Mouse (Mus musculus) lung, embryonic 14.5 days (tissue): Measurements from ENCODE around the gene Tmem45b. TPM values are rescaled to one million over a fixed set of nuclear protein-coding genes. Genes with fewer than 3 reads are reported as not detected.

Experiments used
- ATAC-seq: fragments of 200-750 bp; cut with Nextera tagmentation; 2 replicates; pipeline ENCODE4 v1.8.0; 2017; ENCODE audit warnings: mild to moderate bottlenecking, moderate TSS enrichment, moderate library complexity; ENCODE audit not compliant: insufficient read depth
- DNase-seq: peaks from one replicate; pipeline ENCODE4 v3.0.0-alpha.2; 2015
- H3K27ac ChIP-seq: fragments of 300-500 bp; sonication (generic); 2 replicates; pipeline ENCODE4 v1.5.1; 2014; ENCODE audit warnings: low read depth, mild to moderate bottlenecking, moderate library complexity
- H3K27me3 ChIP-seq: fragments of 300-500 bp; sonication (generic); 2 replicates; pipeline ENCODE4 v1.6.1; 2014; ENCODE audit warnings: low read length, control low read depth; ENCODE audit not compliant: insufficient read depth
- H3K36me3 ChIP-seq: fragments of 300-500 bp; sonication (generic); 2 replicates; pipeline ENCODE4 v1.6.1; 2014; ENCODE audit warnings: control low read depth; ENCODE audit not compliant: insufficient read depth
- H3K4me1 ChIP-seq: fragments of 300-500 bp; sonication (generic); 2 replicates; pipeline ENCODE4 v1.6.1; 2014; ENCODE audit warnings: antibody characterized with exemption, control low read depth; ENCODE audit not compliant: insufficient read depth
- H3K4me2 ChIP-seq: fragments of 300-500 bp; sonication (generic); 2 replicates; pipeline ENCODE4 v1.6.1; 2014; ENCODE audit warnings: mild to moderate bottlenecking
- H3K4me3 ChIP-seq: fragments of 300-500 bp; sonication (generic); 2 replicates; pipeline ENCODE4 v1.5.1; 2014; ENCODE audit warnings: low read depth, low read length
- H3K9ac ChIP-seq: fragments of 300-500 bp; sonication (generic); 2 replicates; pipeline ENCODE4 v1.6.1; 2014
- H3K9me3 ChIP-seq: fragments of 300-500 bp; sonication (generic); 2 replicates; pipeline ENCODE4 v1.6.1; 2016; ENCODE audit warnings: low read depth, low read length, control low read depth
- CTCF ChIP-seq: IDR thresholded peaks from 2 replicates; pipeline ENCODE4 v1.5.1; 2016; ENCODE audit warnings: antibody characterized with exemption, low read depth
- WGBS: fragments of 180-500 bp; shearing (Covaris S2); extraction: QIAGEN DNeasy Blood & Tissue Kit; methylation state at CpG from one replicate; pipeline ENCODE4 v1.1.7; 2014; 5-methylcytosine and 5-hydroxymethylcytosine counted together
- polyA plus RNA-seq: library from polyadenylated mRNA; unstranded; fragments of >200 nt; fragmentation: Nextera tagmentation; extraction: Ambion mirVana; gene quantifications from 2 replicates; pipeline ENCODE4 v1.2.1, GENCODE M21; 2014

Gene Tmem45b
- polyA plus RNA-seq, 1 experiment from 2014 or later = 0.25 TPM

- no peaks in the 10 kb centered on the region for H3K4me1 ChIP-seq
- no peaks in the 10 kb centered on the region for H3K9me3 ChIP-seq
- DNase-seq (peak; percentile 37), ATAC-seq (no peak)
- no peak overlapping the region for H3K4me3 ChIP-seq
- H3K9ac ChIP-seq = no peak overlapping the region
- 57% methylated on average over 6 of the region's 6 CpGs for WGBS
- no peak overlapping the region for H3K27ac ChIP-seq
- no peaks in the 10 kb centered on the region for H3K27me3 ChIP-seq
- peaks cover 82% of the 10 kb centered on the region for H3K36me3 ChIP-seq
- TF ChIP-seq CTCF = peak; percentile 71
- no peak overlapping the region for H3K4me2 ChIP-seq
Measured at GRCm38 (mm10) chr9:31405217-31405616, 59.0 kb downstream of the Tmem45b start.

DNA sequence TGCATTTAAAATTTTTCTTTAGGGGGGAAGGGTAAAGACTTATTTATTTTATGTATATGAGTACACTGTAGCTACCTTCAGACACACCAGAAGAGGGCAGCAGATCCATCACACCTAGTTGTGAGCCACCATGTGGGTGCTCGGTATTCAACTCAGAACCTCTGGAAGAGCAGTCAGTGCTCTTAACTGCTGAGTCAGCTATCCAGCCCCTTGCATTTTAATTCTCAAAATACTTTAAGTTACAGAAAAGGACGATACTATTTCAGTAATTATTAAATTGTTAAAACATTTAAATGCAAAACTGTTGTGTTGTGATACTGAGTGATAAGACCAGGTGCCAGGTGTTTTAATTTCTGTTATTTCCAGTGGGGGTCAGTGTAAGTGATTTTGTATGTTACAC, 60.0 kb downstream of the Tmem45b start:
- ATAC-seq = no peak
- Histone ChIP-seq H3K9ac (no peak overlapping the region), H3K4me1 (no peaks in the 10 kb centered on the region), H3K4me2 (no peak overlapping the region), H3K27ac (no peak overlapping the region), H3K4me3 (no peak overlapping the region), H3K36me3 (peaks cover 82% of the 10 kb centered on the region), H3K9me3 (no peaks in the 10 kb centered on the region), H3K27me3 (no peaks in the 10 kb centered on the region)
- TF ChIP-seq CTCF = no peak
- no peak for DNase-seq
- WGBS = 82% methylated on average over 2 of the region's 2 CpGs

GRCm38 (mm10) chr9:31400441-31400840, 63.8 kb downstream of the Tmem45b start:
- Histone ChIP-seq H3K9me3 (no peaks in the 10 kb centered on the region), H3K36me3 (peaks cover 97% of the 10 kb centered on the region), H3K4me2 (no peak overlapping the region), H3K4me3 (no peak overlapping the region), H3K9ac (no peak overlapping the region), H3K4me1 (no peaks in the 10 kb centered on the region), H3K27ac (no peak overlapping the region), H3K27me3 (no peaks in the 10 kb centered on the region)
- peak; percentile 90 for DNase-seq
- WGBS = 46% methylated on average over 4 of the region's 4 CpGs
- TF ChIP-seq CTCF = peak; percentile 85
- no peak for ATAC-seq

- peak overlapping the region; percentile 92; the same call in 1 of the 2 replicates for H3K4me3 ChIP-seq
- no peak for DNase-seq
- no peak for TF ChIP-seq CTCF
- 69% methylated on average over 5 of the region's 5 CpGs for WGBS
- H3K4me1 ChIP-seq = peaks cover 7% of the 10 kb centered on the region
- no peak overlapping the region for H3K9ac ChIP-seq
- peak overlapping the region; percentile 80 for H3K4me2 ChIP-seq
- ATAC-seq = no peak
- H3K9me3 ChIP-seq = no peaks in the 10 kb centered on the region
- H3K27ac ChIP-seq = no peak overlapping the region
- peaks cover 30% of the 10 kb centered on the region for H3K36me3 ChIP-seq
- no peaks in the 10 kb centered on the region for H3K27me3 ChIP-seq
Measured at GRCm38 (mm10) chr9:31387206-31387605, 77.1 kb downstream of the Tmem45b start.

DNA sequence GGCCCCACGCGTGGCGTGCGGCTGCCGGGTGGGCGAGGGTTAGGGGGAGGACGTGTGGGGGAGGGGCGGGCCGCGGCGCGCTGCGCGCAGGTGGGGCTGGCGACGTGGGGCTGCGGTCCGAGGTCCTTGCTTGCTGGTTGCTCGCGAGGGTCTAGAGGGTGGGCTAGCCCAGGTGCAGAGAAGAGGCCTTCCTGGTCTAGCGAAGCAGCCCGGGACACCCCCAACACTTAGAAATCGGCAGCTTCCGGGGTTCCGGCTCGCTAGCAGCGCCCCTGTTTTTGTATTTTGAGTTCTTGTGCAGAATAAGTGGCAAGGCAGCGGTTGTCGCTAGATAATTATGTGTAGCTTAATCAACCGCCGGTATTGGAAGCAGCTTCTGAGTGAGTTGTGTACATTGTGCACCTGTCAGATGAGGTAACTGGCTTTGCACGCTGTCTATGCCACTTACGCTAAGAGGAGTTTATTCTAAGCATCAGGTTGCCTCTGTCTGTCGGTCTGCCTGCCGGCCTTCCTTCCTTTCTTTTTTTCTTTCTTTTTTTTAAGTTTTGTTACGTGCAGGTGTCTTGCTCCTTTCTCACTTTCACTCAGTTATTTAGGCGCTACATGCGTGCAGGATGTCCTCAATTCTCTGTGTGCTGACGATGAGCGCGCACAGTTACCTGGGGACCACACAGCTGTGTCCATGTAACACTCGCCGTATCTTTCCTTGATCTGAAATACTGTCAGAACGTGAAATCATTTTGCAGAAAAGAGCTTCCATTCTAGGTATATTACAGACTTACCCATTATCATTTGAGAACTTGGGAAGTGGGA, 77.7 kb downstream of the Tmem45b start:
- Histone ChIP-seq H3K27me3 (no peaks in the 10 kb centered on the region), H3K4me3 (peak overlapping the region; percentile 92), H3K9ac (peak overlapping the region; percentile 83), H3K36me3 (peaks cover 24% of the 10 kb centered on the region), H3K27ac (peak overlapping the region; percentile 12), H3K4me2 (peak overlapping the region; percentile 80), H3K4me1 (peaks cover 7% of the 10 kb centered on the region), H3K9me3 (no peaks in the 10 kb centered on the region)
- ATAC-seq (peak; percentile 79), DNase-seq (peak; percentile 38)
- 7% methylated on average over 44 of the region's 44 CpGs for WGBS
- TF ChIP-seq CTCF = no peak

- TF ChIP-seq CTCF = no peak
- peaks cover 7% of the 10 kb centered on the region for H3K4me1 ChIP-seq
- H3K27me3 ChIP-seq = no peaks in the 10 kb centered on the region
- H3K4me2 ChIP-seq = peak within 1 kb of the TSS; percentile 80
- peaks cover 17% of the 10 kb centered on the region for H3K36me3 ChIP-seq
- H3K27ac ChIP-seq = peak within 1 kb of the TSS; percentile 12
- DNase-seq (peak; percentile 97), ATAC-seq (peak; percentile 96)
- WGBS = under 1% methylated on average over 45 of the region's 46 CpGs
- peak within 1 kb of the TSS; percentile 92 for H3K4me3 ChIP-seq
- H3K9ac ChIP-seq = peak within 1 kb of the TSS; percentile 83
- H3K9me3 ChIP-seq = no peaks in the 10 kb centered on the region
Measured at GRCm38 (mm10) chr9:31385947-31386354, 78.3 kb downstream of the Tmem45b start, which contains the start of gene Nfrkb. Gene Nfrkb, plus strand, starts transcription at chr9:31386192.

DNA sequence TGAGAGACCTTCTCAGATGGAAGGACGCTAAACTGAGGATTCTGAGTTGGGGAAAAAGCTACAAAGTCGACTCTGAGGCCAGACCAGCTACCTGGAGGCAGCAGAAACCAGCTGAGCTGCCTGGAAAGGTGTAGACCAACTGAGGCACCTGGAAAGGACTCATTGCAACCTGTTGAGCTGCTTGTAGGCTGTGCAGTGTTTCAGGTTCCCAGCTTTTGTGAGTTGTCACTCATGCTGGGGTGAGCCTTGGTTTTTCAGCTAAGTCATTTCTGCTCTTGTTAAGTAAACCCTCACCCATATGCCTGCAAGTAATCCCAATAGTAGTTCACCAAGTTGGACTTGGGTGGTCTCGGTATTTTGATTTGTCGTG, 78.8 kb downstream of the Tmem45b start:
- 19% methylated on average over 4 of the region's 4 CpGs for WGBS
- Histone ChIP-seq H3K4me2 (peak overlapping the region; percentile 80), H3K27me3 (no peaks in the 10 kb centered on the region), H3K9me3 (no peaks in the 10 kb centered on the region), H3K36me3 (peaks cover 14% of the 10 kb centered on the region; the same call in 1 of the 2 replicates), H3K27ac (no peak overlapping the region), H3K4me1 (peaks cover 7% of the 10 kb centered on the region), H3K4me3 (peak overlapping the region; percentile 92), H3K9ac (peak overlapping the region; percentile 83)
- TF ChIP-seq CTCF = no peak
- DNase-seq (no peak), ATAC-seq (peak; percentile 35)
